Mouse (Mus musculus): ENCODE measurements at regions not wholly inside any gene's neighbourhood (a gene's known extent, or its start where the extent isn't known, plus 50 kb on each side); places are given as distances from the start of the nearest gene placed in this dataset.

DNA sequence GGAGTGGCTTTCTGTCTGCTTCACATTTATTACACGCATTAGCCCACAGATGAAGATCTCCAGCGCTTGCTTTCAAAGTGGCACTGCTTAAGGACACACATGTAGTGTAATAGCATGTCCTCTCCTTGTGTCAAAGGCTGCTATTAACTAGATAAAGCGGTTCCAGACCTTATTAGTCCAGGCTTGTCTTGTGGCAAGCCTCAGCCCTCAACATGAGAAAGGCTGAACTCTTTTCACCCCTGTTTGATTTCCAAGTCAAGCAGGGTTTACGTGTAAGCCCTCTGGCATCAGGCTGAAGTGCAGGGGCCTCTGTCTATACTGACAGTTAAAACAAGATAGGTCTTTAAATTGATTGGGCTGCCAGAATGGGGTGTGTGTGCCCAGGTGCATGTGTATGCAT, 403.7 kb upstream of the Adamts16 start:
- Histone ChIP-seq H3K4me1 (ENCODE audit: control insufficient read depth, insufficient read depth, low read length) (0 out of 2 replicates have a peak, but pooled peaks cover 4% of the 10 kb centered on the region), H3K27me3 (ENCODE audit: control insufficient read depth, insufficient read depth, low read length) (no peaks in the 10 kb centered on the region; the same call in 1 of the 2 replicates), H3K4me3 (ENCODE audit: low read depth, low read length) (no peak overlapping the region), H3K9ac (ENCODE audit: low read length) (no peak overlapping the region), H3K9me3 (ENCODE audit: control insufficient read depth, low read length) (no peaks in the 10 kb centered on the region), H3K27ac (ENCODE audit: low read depth, low read length) (no peak overlapping the region), H3K36me3 (ENCODE audit: control insufficient read depth, insufficient read depth, low read length) (no peaks in the 10 kb centered on the region), H3K4me2 (ENCODE audit: low read depth) (no peak overlapping the region)
- 79% methylated on average over 4 of the region's 4 CpGs for WGBS
- DNase-seq (ENCODE audit: low spot score) (no peak), ATAC-seq (ENCODE audit: insufficient read depth, low FRiP score, low TSS enrichment) (no peak)

DNA sequence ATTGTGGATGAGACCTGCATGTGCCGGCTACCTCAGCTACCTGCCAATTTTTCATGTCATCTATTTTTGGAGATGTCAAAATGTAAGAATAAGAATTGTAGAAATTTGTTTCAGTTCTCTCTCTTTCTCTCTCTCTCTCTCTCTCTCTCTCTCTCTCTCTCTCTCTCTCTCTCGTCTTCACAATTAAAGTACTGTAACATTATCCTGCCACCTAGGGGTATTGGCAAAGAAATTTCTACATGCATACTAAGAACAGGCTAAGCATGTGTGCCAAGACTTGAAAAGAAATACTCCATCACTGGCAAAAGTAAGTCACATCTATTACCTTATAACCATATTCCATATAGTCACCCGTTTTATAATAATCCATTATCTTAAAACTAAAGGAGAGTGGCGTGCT, 398.2 kb upstream of the Adamts16 start:
- Histone ChIP-seq H3K36me3 (ENCODE audit: control insufficient read depth, insufficient read depth, low read length) (no peaks in the 10 kb centered on the region), H3K4me3 (ENCODE audit: low read depth, low read length) (no peak overlapping the region), H3K27me3 (ENCODE audit: control insufficient read depth, insufficient read depth, low read length) (no peaks in the 10 kb centered on the region; the same call in 1 of the 2 replicates), H3K4me1 (ENCODE audit: control insufficient read depth, insufficient read depth, low read length) (no peaks in the 10 kb centered on the region), H3K9me3 (ENCODE audit: control insufficient read depth, low read length) (no peaks in the 10 kb centered on the region), H3K27ac (ENCODE audit: low read depth, low read length) (no peak overlapping the region), H3K9ac (ENCODE audit: low read length) (no peak overlapping the region), H3K4me2 (ENCODE audit: low read depth) (no peak overlapping the region)
- DNase-seq (ENCODE audit: low spot score) (no peak), ATAC-seq (ENCODE audit: insufficient read depth, low FRiP score, low TSS enrichment) (no peak)
- WGBS, result 68% methylated on average over 4 of the region's 4 CpGs

- Histone ChIP-seq H3K27ac (ENCODE audit: low read depth, low read length) (no peak overlapping the region), H3K4me2 (ENCODE audit: low read depth) (no peak overlapping the region), H3K36me3 (ENCODE audit: control insufficient read depth, insufficient read depth, low read length) (no peaks in the 10 kb centered on the region), H3K9ac (ENCODE audit: low read length) (no peak overlapping the region), H3K9me3 (ENCODE audit: control insufficient read depth, low read length) (no peaks in the 10 kb centered on the region), H3K27me3 (ENCODE audit: control insufficient read depth, insufficient read depth, low read length) (no peaks in the 10 kb centered on the region), H3K4me1 (ENCODE audit: control insufficient read depth, insufficient read depth, low read length) (no peaks in the 10 kb centered on the region), H3K4me3 (ENCODE audit: low read depth, low read length) (no peak overlapping the region)
- 92% methylated on average over 4 of the region's 4 CpGs for WGBS
- ATAC-seq (ENCODE audit: insufficient read depth, low FRiP score, low TSS enrichment) (no peak), DNase-seq (ENCODE audit: low spot score) (no peak)
Observed at GRCm38 (mm10) chr13:71235338-71235737, 393.7 kb upstream of the Adamts16 start.

DNA sequence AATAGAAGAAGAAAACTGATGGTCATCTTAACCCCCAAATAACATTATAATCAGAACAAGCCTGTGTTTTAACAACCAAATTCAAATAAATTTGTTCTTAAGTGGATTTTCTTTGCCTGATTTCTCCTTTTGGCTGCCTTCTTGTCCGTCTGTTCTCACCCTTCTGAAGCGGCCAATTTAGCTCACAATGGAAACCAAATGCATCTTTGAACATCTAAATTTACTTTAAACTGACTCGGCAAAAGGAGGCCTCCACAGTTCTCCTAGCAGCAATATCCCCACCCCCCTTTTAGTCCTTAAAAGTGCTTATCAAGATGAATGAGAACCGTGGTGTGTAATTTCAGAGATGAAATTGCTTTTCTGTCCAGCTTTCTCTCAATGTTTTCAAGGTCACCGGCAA, 389.6 kb upstream of the Adamts16 start:
- Histone ChIP-seq H3K4me2 (ENCODE audit: low read depth) (no peak overlapping the region), H3K4me3 (ENCODE audit: low read depth, low read length) (no peak overlapping the region), H3K36me3 (ENCODE audit: control insufficient read depth, insufficient read depth, low read length) (no peaks in the 10 kb centered on the region), H3K9me3 (ENCODE audit: control insufficient read depth, low read length) (no peaks in the 10 kb centered on the region), H3K27me3 (ENCODE audit: control insufficient read depth, insufficient read depth, low read length) (no peaks in the 10 kb centered on the region), H3K27ac (ENCODE audit: low read depth, low read length) (no peak overlapping the region), H3K4me1 (ENCODE audit: control insufficient read depth, insufficient read depth, low read length) (no peaks in the 10 kb centered on the region), H3K9ac (ENCODE audit: low read length) (no peak overlapping the region)
- ATAC-seq (ENCODE audit: insufficient read depth, low FRiP score, low TSS enrichment), result no peak
- 79% methylated on average over 5 of the region's 5 CpGs for WGBS
- DNase-seq (ENCODE audit: low spot score), result no peak

DNA sequence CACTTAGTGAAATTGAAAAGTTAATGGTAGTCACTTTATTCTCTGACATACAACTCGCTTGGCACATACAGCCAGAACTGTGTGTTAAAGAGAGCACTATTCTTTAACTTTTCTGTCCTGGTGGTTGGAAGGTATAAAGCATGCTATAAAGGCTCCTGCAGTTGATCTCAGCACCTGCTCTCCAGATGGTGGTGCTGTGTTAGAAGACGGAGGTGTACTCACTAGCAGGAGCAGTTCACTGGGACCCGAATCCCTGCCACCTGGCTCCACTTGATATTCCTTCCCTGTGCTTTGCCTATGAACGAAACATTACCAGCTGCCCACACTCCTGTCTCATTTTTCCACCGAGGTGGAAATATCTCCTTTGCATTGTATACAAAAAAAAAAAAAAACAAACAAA, 373.2 kb upstream of the Adamts16 start:
- Histone ChIP-seq H3K27ac (ENCODE audit: low read depth, low read length) (no peak overlapping the region), H3K4me3 (ENCODE audit: low read depth, low read length) (no peak overlapping the region), H3K36me3 (ENCODE audit: control insufficient read depth, insufficient read depth, low read length) (no peaks in the 10 kb centered on the region), H3K4me2 (ENCODE audit: low read depth) (no peak overlapping the region), H3K4me1 (ENCODE audit: control insufficient read depth, insufficient read depth, low read length) (no peaks in the 10 kb centered on the region), H3K27me3 (ENCODE audit: control insufficient read depth, insufficient read depth, low read length) (no peaks in the 10 kb centered on the region), H3K9me3 (ENCODE audit: control insufficient read depth, low read length) (no peaks in the 10 kb centered on the region), H3K9ac (ENCODE audit: low read length) (no peak overlapping the region)
- DNase-seq (ENCODE audit: low spot score) (no peak), ATAC-seq (ENCODE audit: insufficient read depth, low FRiP score, low TSS enrichment) (no peak)
- 53% methylated on average over 5 of the region's 5 CpGs for WGBS

GRCm38 (mm10) chr13:71211363-71211762, 369.8 kb upstream of the Adamts16 start:
- Histone ChIP-seq H3K4me2 (ENCODE audit: low read depth) (no peak overlapping the region), H3K27ac (ENCODE audit: low read depth, low read length) (no peak overlapping the region), H3K4me3 (ENCODE audit: low read depth, low read length) (no peak overlapping the region), H3K27me3 (ENCODE audit: control insufficient read depth, insufficient read depth, low read length) (no peaks in the 10 kb centered on the region), H3K9ac (ENCODE audit: low read length) (no peak overlapping the region), H3K36me3 (ENCODE audit: control insufficient read depth, insufficient read depth, low read length) (no peaks in the 10 kb centered on the region), H3K9me3 (ENCODE audit: control insufficient read depth, low read length) (no peaks in the 10 kb centered on the region), H3K4me1 (ENCODE audit: control insufficient read depth, insufficient read depth, low read length) (no peaks in the 10 kb centered on the region)
- ATAC-seq (ENCODE audit: insufficient read depth, low FRiP score, low TSS enrichment), result no peak
- no peak for DNase-seq (ENCODE audit: low spot score)
- 69% methylated on average over 4 of the region's 4 CpGs for WGBS

- Histone ChIP-seq H3K4me3 (ENCODE audit: low read depth, low read length) (no peak overlapping the region), H3K4me1 (ENCODE audit: control insufficient read depth, insufficient read depth, low read length) (no peaks in the 10 kb centered on the region), H3K36me3 (ENCODE audit: control insufficient read depth, insufficient read depth, low read length) (no peaks in the 10 kb centered on the region), H3K9me3 (ENCODE audit: control insufficient read depth, low read length) (no peaks in the 10 kb centered on the region), H3K27me3 (ENCODE audit: control insufficient read depth, insufficient read depth, low read length) (no peaks in the 10 kb centered on the region), H3K9ac (ENCODE audit: low read length) (no peak overlapping the region), H3K4me2 (ENCODE audit: low read depth) (no peak overlapping the region), H3K27ac (ENCODE audit: low read depth, low read length) (no peak overlapping the region)
- DNase-seq (ENCODE audit: low spot score) (no peak), ATAC-seq (ENCODE audit: insufficient read depth, low FRiP score, low TSS enrichment) (no peak)
- 53% methylated on average over 7 of the region's 7 CpGs for WGBS
Observed at GRCm38 (mm10) chr13:71210658-71211251, 369.1 kb upstream of the Adamts16 start.

DNA sequence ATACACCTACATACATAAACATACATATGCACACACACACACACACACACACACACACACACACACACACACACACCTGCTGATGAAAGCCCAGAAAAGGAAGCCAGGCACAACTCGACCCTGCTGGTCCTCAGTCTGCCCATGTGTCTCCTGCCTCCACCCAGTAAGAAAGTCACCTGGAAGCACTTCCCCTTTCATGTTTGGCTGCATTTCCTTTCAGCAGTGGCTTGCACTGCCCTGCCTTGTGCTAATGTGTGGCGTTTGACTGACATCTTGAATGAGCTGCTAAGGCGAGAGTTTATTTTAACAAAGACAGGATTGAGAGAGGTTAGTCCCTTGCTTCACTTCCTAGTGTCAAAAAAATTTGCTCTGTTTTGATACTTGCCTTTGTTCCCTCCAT, 364.1 kb upstream of the Adamts16 start:
- H3K4me2 ChIP-seq (ENCODE audit: low read depth), result no peak overlapping the region
- ATAC-seq (ENCODE audit: insufficient read depth, low FRiP score, low TSS enrichment) (no peak), DNase-seq (ENCODE audit: low spot score) (no peak)
- H3K9me3 ChIP-seq (ENCODE audit: control insufficient read depth, low read length), result no peaks in the 10 kb centered on the region
- no peak overlapping the region for H3K4me3 ChIP-seq (ENCODE audit: low read depth, low read length)
- no peaks in the 10 kb centered on the region for H3K27me3 ChIP-seq (ENCODE audit: control insufficient read depth, insufficient read depth, low read length)
- no peaks in the 10 kb centered on the region for H3K36me3 ChIP-seq (ENCODE audit: control insufficient read depth, insufficient read depth, low read length)
- H3K27ac ChIP-seq (ENCODE audit: low read depth, low read length), result no peak overlapping the region
- 63% methylated on average over 3 of the region's 3 CpGs for WGBS
- H3K4me1 ChIP-seq (ENCODE audit: control insufficient read depth, insufficient read depth, low read length), result no peaks in the 10 kb centered on the region
- no peak overlapping the region for H3K9ac ChIP-seq (ENCODE audit: low read length)

- no peaks in the 10 kb centered on the region for H3K9me3 ChIP-seq (ENCODE audit: control insufficient read depth, low read length)
- ATAC-seq (ENCODE audit: insufficient read depth, low FRiP score, low TSS enrichment) (no peak), DNase-seq (ENCODE audit: low spot score) (no peak)
- no peak overlapping the region for H3K4me2 ChIP-seq (ENCODE audit: low read depth)
- no peaks in the 10 kb centered on the region for H3K27me3 ChIP-seq (ENCODE audit: control insufficient read depth, insufficient read depth, low read length)
- WGBS, result 44% methylated on average over 3 of the region's 3 CpGs
- H3K27ac ChIP-seq (ENCODE audit: low read depth, low read length), result no peak overlapping the region
- H3K4me1 ChIP-seq (ENCODE audit: control insufficient read depth, insufficient read depth, low read length), result no peaks in the 10 kb centered on the region
- no peaks in the 10 kb centered on the region for H3K36me3 ChIP-seq (ENCODE audit: control insufficient read depth, insufficient read depth, low read length)
- no peak overlapping the region for H3K4me3 ChIP-seq (ENCODE audit: low read depth, low read length)
- H3K9ac ChIP-seq (ENCODE audit: low read length), result no peak overlapping the region
Observed at GRCm38 (mm10) chr13:71200656-71201055, 359.0 kb upstream of the Adamts16 start.
